Mouse (Mus musculus) kidney, adult 18-20 months (tissue): Measurements from ENCODE around the gene Mcat.
A peak's percentile ranks its signal among the peaks of the same experiment; 100 is the strongest.

Source experiments
- DNase-seq: peaks from one replicate; pipeline ENCODE4 v3.0.0; 2021

Gene Mcat

DNA sequence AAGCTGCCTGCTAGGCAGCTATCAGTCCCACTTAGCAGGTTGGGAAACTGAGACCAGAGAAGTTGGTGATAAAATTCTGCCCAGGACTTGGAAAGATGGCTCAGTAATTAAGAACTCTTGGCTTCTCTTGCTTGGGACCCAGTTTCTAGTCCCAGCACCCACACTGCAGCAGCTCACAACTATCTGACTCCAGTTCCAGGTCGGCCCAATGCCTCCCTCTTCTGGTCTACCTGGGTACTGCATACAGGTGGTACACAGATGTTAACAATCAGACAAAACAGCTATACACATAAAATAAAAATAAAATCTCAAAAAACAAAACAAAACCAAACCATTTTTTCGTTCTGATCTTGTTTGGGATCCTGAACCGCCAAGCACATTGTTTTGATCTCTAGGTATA lies 63.2 kb downstream of the Mcat start:
- peak; percentile 57 for DNase-seq

DNA sequence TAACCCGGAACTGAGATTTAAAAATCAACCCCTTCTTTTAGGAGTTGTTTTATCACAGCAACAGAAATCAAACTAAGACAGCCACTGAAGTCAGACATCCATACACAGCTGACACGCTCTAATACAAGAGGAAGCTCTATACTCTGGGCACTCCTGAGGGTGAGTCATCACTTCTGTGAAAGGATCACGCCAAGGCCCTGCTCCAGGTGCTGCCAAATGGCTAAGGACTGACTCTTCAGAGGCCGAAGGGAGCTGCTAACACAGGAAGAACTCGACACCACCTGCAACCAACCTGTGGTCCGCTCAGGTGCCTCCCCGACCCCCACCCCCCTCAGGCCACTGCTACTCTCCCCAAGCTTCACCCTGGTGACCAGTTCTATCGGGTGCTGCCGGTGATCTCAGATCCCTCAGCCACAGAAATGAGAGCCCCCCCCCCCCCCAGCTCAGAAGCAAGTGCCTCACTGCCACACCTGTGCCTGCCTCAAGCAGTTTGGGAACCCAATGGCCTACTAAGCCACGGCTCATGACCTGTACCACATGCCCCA lies 64.3 kb downstream of the Mcat start:
- DNase-seq = no peak

GRCm38 (mm10) chr15:83497299-83497698 lies 66.3 kb downstream of the Mcat start:
- no peak for DNase-seq
